Comparison of ENCODE assay signal across 26 mouse cellular contexts in the genomic region with DNA sequence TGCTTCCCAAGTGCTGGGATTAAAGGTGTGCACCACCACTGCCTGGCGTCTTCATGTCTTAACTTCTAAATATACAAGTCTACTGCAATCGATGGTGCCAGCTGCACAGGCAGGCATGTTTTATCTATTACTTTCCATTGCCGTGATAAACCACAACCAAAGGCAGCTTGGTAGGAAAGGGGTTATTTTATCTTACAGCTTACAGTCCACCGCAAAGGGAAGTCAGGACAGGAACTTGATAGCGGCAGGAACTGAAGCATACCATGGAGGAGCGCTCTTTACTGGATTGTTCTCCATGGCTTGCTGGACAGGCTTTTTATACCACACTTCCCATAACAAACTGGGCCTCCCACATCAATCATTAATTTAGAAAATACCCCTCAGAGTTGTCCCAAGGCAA. TPM values are rescaled to one million over a fixed set of nuclear protein-coding genes. Genes with fewer than 3 reads are reported as not detected.
DNase-seq lines count a peak whose midpoint lies in the region; ATAC-seq and TF ChIP-seq lines count a peak whose summit lies in the region.
"Had no signal": no experiment of that assay in that cellular context is flagged by ENCODE, and none has a peak within 500 bp of the region (broad histone marks: within the 10 kb centered on the region; RNA-seq: fewer than 3 reads in every experiment).

No protein-coding gene starts in this region.

- H3K4me3 ChIP-seq in heart, embryonic 11.5 days (ENCODE audit: low read depth, low read length) = no peak overlapping the region
- H3K4me3 ChIP-seq in liver, embryonic 14.5 days (ENCODE audit: insufficient read depth in 1 of 2, low read depth in 2 of 2, low read length in 2 of 2) = no peak overlapping the region
- no peak overlapping the region for H3K4me3 ChIP-seq in intestine, postnatal 0 days (ENCODE audit: low read depth, low read length)
- H3K4me3 ChIP-seq: forebrain, embryonic 10.5 days; hindbrain, embryonic 13.5 days; limb, embryonic 10.5 days; neural tube, embryonic 12.5 days; stomach, embryonic 15.5 days had no signal

- no peak for DNase-seq in heart, postnatal 4 days
- peak; percentile 54 to 61 (median 59) for DNase-seq in liver, embryonic 14.5 days (ENCODE audit: low read depth in 3 of 3, low spot score in 3 of 3)
- DNase-seq in right cerebral cortex, postnatal 14 days = no peak
- DNase-seq in adrenal gland, postnatal 25 days = no peak
- DNase-seq: adrenal gland, adult 2 months; cerebellum, adult 9-10 months; forebrain, postnatal 0 days; gastrocnemius, postnatal 36 days; heart, postnatal 14 days; kidney, adult 2 months; kidney, postnatal 14 days; midbrain, embryonic 14.5 days; right cerebral cortex, postnatal 4 days; thymus, adult 2 months; thymus, postnatal 4 days had no signal

- TF ChIP-seq EP300 in liver, embryonic 14.5 days (IDR thresholded peaks at IDR 0.05; ENCODE audit: low read depth) = peak; percentile 88

- H3K36me3 ChIP-seq in heart, embryonic 11.5 days (ENCODE audit: control insufficient read depth, insufficient read depth, low read length) = no peaks in the 10 kb centered on the region
- no peaks in the 10 kb centered on the region for H3K36me3 ChIP-seq in liver, embryonic 14.5 days (replicated peaks; ENCODE audit: control insufficient read depth, insufficient read depth, low read depth)
- H3K36me3 ChIP-seq in intestine, postnatal 0 days (ENCODE audit: control insufficient read depth, insufficient read depth) = peaks cover 22% of the 10 kb centered on the region
- H3K36me3 ChIP-seq: forebrain, embryonic 10.5 days; limb, embryonic 10.5 days; stomach, embryonic 15.5 days had no signal

- H3K27me3 ChIP-seq in heart, embryonic 11.5 days (ENCODE audit: control insufficient read depth, insufficient read depth, low read length) = no peaks in the 10 kb centered on the region
- H3K27me3 ChIP-seq in liver, embryonic 14.5 days (ENCODE audit: control insufficient read depth, insufficient read depth, low read length) = no peaks in the 10 kb centered on the region
- no peaks in the 10 kb centered on the region for H3K27me3 ChIP-seq in intestine, postnatal 0 days (replicated peaks; ENCODE audit: control insufficient read depth, insufficient read depth, low read length)
- H3K27me3 ChIP-seq: hindbrain, embryonic 13.5 days; neural tube, embryonic 12.5 days; stomach, embryonic 15.5 days had no signal

- WGBS in heart, embryonic 11.5 days (ENCODE audit: insufficient replicate concordance) = 57% methylated on average over 6 of the region's 6 CpGs
- WGBS in liver, embryonic 14.5 days (ENCODE audit: insufficient replicate concordance) = 6% methylated on average over 6 of the region's 6 CpGs
- 80% methylated on average over 6 of the region's 6 CpGs for WGBS in intestine, postnatal 0 days

- H3K9me3 ChIP-seq in heart, embryonic 11.5 days (replicated peaks; ENCODE audit: control insufficient read depth, low read length) = no peaks in the 10 kb centered on the region
- no peaks in the 10 kb centered on the region for H3K9me3 ChIP-seq in liver, embryonic 14.5 days (ENCODE audit: control insufficient read depth, low read length)
- no peaks in the 10 kb centered on the region for H3K9me3 ChIP-seq in intestine, postnatal 0 days (ENCODE audit: control insufficient read depth)
- H3K9me3 ChIP-seq: forebrain, embryonic 10.5 days; hindbrain, embryonic 13.5 days; limb, embryonic 10.5 days; neural tube, embryonic 12.5 days; stomach, embryonic 15.5 days had no signal

- no peak overlapping the region for H3K9ac ChIP-seq in heart, embryonic 11.5 days (ENCODE audit: low read depth, low read length)
- H3K9ac ChIP-seq in liver, embryonic 14.5 days (replicated peaks) = no peak overlapping the region
- H3K9ac ChIP-seq in intestine, postnatal 0 days (ENCODE audit: low read depth, low read length) = no peak overlapping the region
- H3K9ac ChIP-seq: forebrain, postnatal 0 days; hindbrain, embryonic 13.5 days; neural tube, embryonic 12.5 days; stomach, embryonic 15.5 days had no signal

- no peak overlapping the region for H3K4me2 ChIP-seq in heart, embryonic 11.5 days
- no peak overlapping the region for H3K4me2 ChIP-seq in liver, embryonic 14.5 days (ENCODE audit: low read depth)
- H3K4me2 ChIP-seq in intestine, postnatal 0 days (replicated peaks; ENCODE audit: low read depth) = no peak overlapping the region
- H3K4me2 ChIP-seq: hindbrain, embryonic 13.5 days; neural tube, embryonic 12.5 days; stomach, embryonic 15.5 days had no signal

- TF ChIP-seq CTCF in liver, embryonic 14.5 days (IDR thresholded peaks at IDR 0.05; ENCODE audit: low read depth) = no peak
- TF ChIP-seq CTCF in intestine, postnatal 0 days (IDR thresholded peaks at IDR 0.05; ENCODE audit: low read depth) = no peak

- no peaks in the 10 kb centered on the region for H3K4me1 ChIP-seq in heart, embryonic 11.5 days (ENCODE audit: control insufficient read depth, insufficient read depth, low read length)
- H3K4me1 ChIP-seq in liver, embryonic 14.5 days (replicated peaks; ENCODE audit: control insufficient read depth in 2 of 2, insufficient read depth in 2 of 2, low read length in 1 of 2) = peaks cover 17 to 22% of the 10 kb centered on the region in 2 experiments
- H3K4me1 ChIP-seq in intestine, postnatal 0 days (replicated peaks; ENCODE audit: control insufficient read depth, insufficient read depth, low read length) = no peaks in the 10 kb centered on the region
- H3K4me1 ChIP-seq: forebrain, embryonic 10.5 days; hindbrain, embryonic 13.5 days; limb, embryonic 10.5 days; neural tube, embryonic 12.5 days; stomach, embryonic 15.5 days had no signal

- H3K27ac ChIP-seq in heart, embryonic 11.5 days (ENCODE audit: low read depth, low read length) = 0 out of 2 replicates have a peak overlapping the region, but pooled peaks have one; percentile 2
- no peak overlapping the region for H3K27ac ChIP-seq in liver, embryonic 14.5 days
- H3K27ac ChIP-seq in intestine, postnatal 0 days (ENCODE audit: low read depth, low read length) = no peak overlapping the region
- H3K27ac ChIP-seq: forebrain, embryonic 10.5 days; hindbrain, embryonic 13.5 days; limb, embryonic 10.5 days; neural tube, embryonic 12.5 days; stomach, embryonic 15.5 days had no signal

- ATAC-seq in heart, embryonic 11.5 days (replicated peaks; ENCODE audit: insufficient number of reproducible peaks, low FRiP score, low TSS enrichment) = no peak; the same call in 1 of the 2 replicates
- peak; percentile 96 for ATAC-seq in granulocyte monocyte progenitor cell, adult 5-6 weeks (replicated peaks; ENCODE audit: poor library complexity, severe bottlenecking)
- peak; percentile 82 for ATAC-seq in liver, embryonic 14.5 days (ENCODE audit: insufficient read depth)
- peak; percentile 95 for ATAC-seq in megakaryocyte progenitor cell, adult 5-6 weeks (replicated peaks; ENCODE audit: poor library complexity)
- no peak for ATAC-seq in intestine, postnatal 0 days
- ATAC-seq: CD4-positive, CD25-positive, alpha-beta regulatory T cell, adult 4 months; forebrain, postnatal 0 days; lung, postnatal 0 days had no signal

RNA-seq across cellular contexts. Expression of gene Med17, which starts 9.5 kb away (rescaled TPM):
- polyA plus RNA-seq in heart, embryonic 11.5 days (2014; fragmentation: Nextera tagmentation; extraction: Ambion mirVana) = 23.2 and 26.8 TPM in 2 replicates
- 10 to 100 TPM; 20.7 to 22.1 TPM for total RNA-seq in heart, postnatal 4 days (2021)
- 24.6 and 27.4 TPM in 2 replicates for total RNA-seq in granulocyte monocyte progenitor cell, adult 5-6 weeks (2014; fragmentation: Nextera tagmentation)
- 39.6 and 47.8 TPM in 2 replicates for total RNA-seq in granulocyte monocyte progenitor cell, adult 5-6 weeks (2017)
- 9.6 and 15.0 TPM in 2 replicates for polyA plus RNA-seq in liver, embryonic 14.5 days (2012; rRNA removed)
- 15.8 and 17.2 TPM in 2 replicates for polyA plus RNA-seq in liver, embryonic 14.5 days (2014; fragmentation: Nextera tagmentation; extraction: Ambion mirVana)
- 46.8 and 50.0 TPM in 2 replicates for total RNA-seq in megakaryocyte progenitor cell, adult 5-6 weeks (2015)
- total RNA-seq in megakaryocyte progenitor cell, adult 5-6 weeks (2017) = 35.6 TPM in 2 replicates
- polyA plus RNA-seq in intestine, postnatal 0 days (2015; fragmentation: Nextera tagmentation; extraction: Ambion mirVana) = 18.1 and 20.4 TPM in 2 replicates
- total RNA-seq in adrenal gland, postnatal 25 days (2021) = 21.8 and 43.0 TPM in 2 replicates

RNA-seq across cellular contexts. Expression of gene Taf1d, which starts 16.8 kb away (rescaled TPM):
- 47.4 and 62.0 TPM in 2 replicates for polyA plus RNA-seq in heart, embryonic 11.5 days (2014; fragmentation: Nextera tagmentation; extraction: Ambion mirVana)
- total RNA-seq in heart, postnatal 4 days (2021) = 10 to 100 TPM; 49.5 to 58.1 TPM
- 437 and 439 TPM in 2 replicates for total RNA-seq in granulocyte monocyte progenitor cell, adult 5-6 weeks (2014; fragmentation: Nextera tagmentation)
- total RNA-seq in granulocyte monocyte progenitor cell, adult 5-6 weeks (2017) = 1,390 and 1,596 TPM in 2 replicates
- polyA plus RNA-seq in liver, embryonic 14.5 days (2012; rRNA removed) = 33.8 and 57.4 TPM in 2 replicates
- polyA plus RNA-seq in liver, embryonic 14.5 days (2014; fragmentation: Nextera tagmentation; extraction: Ambion mirVana) = 29.6 TPM in 2 replicates
- 394 and 427 TPM in 2 replicates for total RNA-seq in megakaryocyte progenitor cell, adult 5-6 weeks (2015)
- 1,420 and 1,531 TPM in 2 replicates for total RNA-seq in megakaryocyte progenitor cell, adult 5-6 weeks (2017)
- 41.5 and 43.0 TPM in 2 replicates for polyA plus RNA-seq in intestine, postnatal 0 days (2015; fragmentation: Nextera tagmentation; extraction: Ambion mirVana)
- total RNA-seq in adrenal gland, postnatal 25 days (2021) = 129 and 161 TPM in 2 replicates

RNA-seq across cellular contexts. Expression of gene 4931406C07Rik, which starts 17.0 kb away (rescaled TPM):
- 3.2 and 6.4 TPM in 2 replicates for polyA plus RNA-seq in heart, embryonic 11.5 days (2014; fragmentation: Nextera tagmentation; extraction: Ambion mirVana)
- total RNA-seq in heart, postnatal 4 days (2021) = 10 to 100 TPM; 10.8 to 11.1 TPM
- total RNA-seq in granulocyte monocyte progenitor cell, adult 5-6 weeks (2014; fragmentation: Nextera tagmentation) = 16.6 and 21.7 TPM in 2 replicates
- 8.1 and 9.4 TPM in 2 replicates for total RNA-seq in granulocyte monocyte progenitor cell, adult 5-6 weeks (2017)
- polyA plus RNA-seq in liver, embryonic 14.5 days (2012; rRNA removed) = 4.0 and 5.9 TPM in 2 replicates
- 2.3 and 2.7 TPM in 2 replicates for polyA plus RNA-seq in liver, embryonic 14.5 days (2014; fragmentation: Nextera tagmentation; extraction: Ambion mirVana)
- total RNA-seq in megakaryocyte progenitor cell, adult 5-6 weeks (2015) = 15.1 and 18.5 TPM in 2 replicates
- total RNA-seq in megakaryocyte progenitor cell, adult 5-6 weeks (2017) = 11.2 and 11.6 TPM in 2 replicates
- polyA plus RNA-seq in intestine, postnatal 0 days (2015; fragmentation: Nextera tagmentation; extraction: Ambion mirVana) = 15.4 and 19.1 TPM in 2 replicates
- total RNA-seq in adrenal gland, postnatal 25 days (2021) = 102 and 104 TPM in 2 replicates

RNA-seq across cellular contexts. Expression of gene Vstm5, which starts 50.4 kb away (rescaled TPM):
- 3.7 and 5.3 TPM in 2 replicates for polyA plus RNA-seq in heart, embryonic 11.5 days (2014; fragmentation: Nextera tagmentation; extraction: Ambion mirVana)
- total RNA-seq in heart, postnatal 4 days (2021) = 1 to 10 TPM; 1.7 to 1.9 TPM
- not detected in 2 replicates for total RNA-seq in granulocyte monocyte progenitor cell, adult 5-6 weeks (2014; fragmentation: Nextera tagmentation)
- total RNA-seq in granulocyte monocyte progenitor cell, adult 5-6 weeks (2017) = not detected in 2 replicates
- 0.22 and 0.27 TPM in 2 replicates for polyA plus RNA-seq in liver, embryonic 14.5 days (2012; rRNA removed)
- 0.06 and 0.29 TPM in 2 replicates for polyA plus RNA-seq in liver, embryonic 14.5 days (2014; fragmentation: Nextera tagmentation; extraction: Ambion mirVana)
- total RNA-seq in megakaryocyte progenitor cell, adult 5-6 weeks (2015) = 0.10 and 1.4 TPM in 2 replicates
- total RNA-seq in megakaryocyte progenitor cell, adult 5-6 weeks (2017) = 0.10 TPM in 1 of 2 replicates, not detected in the other
- 4.4 TPM in 2 replicates for polyA plus RNA-seq in intestine, postnatal 0 days (2015; fragmentation: Nextera tagmentation; extraction: Ambion mirVana)
- total RNA-seq in adrenal gland, postnatal 25 days (2021) = 1.0 TPM in 1 of 2 replicates, not detected in the other

Comparison
In these comparisons a context has a peak if more than half of its experiments do, and no peak if none do; other contexts are left out.
1. ATAC-seq: peak in granulocyte monocyte progenitor cell, adult 5-6 weeks (single experiment), liver, embryonic 14.5 days (single experiment) and megakaryocyte progenitor cell, adult 5-6 weeks (single experiment); none in heart, embryonic 11.5 days (single experiment) and intestine, postnatal 0 days (single experiment).
2. DNase-seq: peak in liver, embryonic 14.5 days (3 of 3); none in heart, postnatal 4 days (single experiment), right cerebral cortex, postnatal 14 days (single experiment) and adrenal gland, postnatal 25 days (single experiment).